Mouse (Mus musculus) embryonic fibroblast, embryonic 13.5 days (primary cell): ENCODE results near the gene Foxe1.

Source experiments
- CTCF ChIP-seq: IDR thresholded peaks from 2 replicates; pipeline ENCODE4 v1.5.1; 2011; ENCODE audit warnings: mild to moderate bottlenecking, control low read depth, low read length, moderate library complexity, borderline replicate concordance; ENCODE audit not compliant: insufficient read depth
- POLR2A ChIP-seq: IDR thresholded peaks from 2 replicates; pipeline ENCODE4 v1.6.1; 2011; ENCODE audit warnings: low read depth, mild to moderate bottlenecking, control low read depth, low read length, moderate library complexity

DNA sequence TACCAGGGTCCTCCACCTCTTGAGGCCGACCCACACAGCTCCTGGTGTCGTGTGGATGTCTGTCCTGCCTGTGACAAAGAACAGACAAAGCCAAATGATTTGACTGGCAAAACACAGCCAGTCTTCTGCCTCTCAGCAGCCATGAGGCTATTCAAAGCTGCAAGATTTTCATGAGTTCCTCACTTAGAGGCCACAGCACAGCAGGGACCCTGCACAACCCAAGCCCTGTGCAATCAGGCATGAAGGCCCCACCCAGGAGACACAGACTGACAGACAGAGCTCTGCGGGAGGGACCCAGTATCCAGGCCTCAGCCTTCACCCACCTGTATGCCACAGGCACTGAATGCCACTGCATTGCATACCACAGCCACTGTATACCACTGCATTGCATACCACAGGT, 14.5 kb upstream of the Foxe1 start:
- no peak for TF ChIP-seq POLR2A
- TF ChIP-seq CTCF = no peak
